Mouse (Mus musculus): ENCODE measurements around the gene Tas2r143.

DNA sequence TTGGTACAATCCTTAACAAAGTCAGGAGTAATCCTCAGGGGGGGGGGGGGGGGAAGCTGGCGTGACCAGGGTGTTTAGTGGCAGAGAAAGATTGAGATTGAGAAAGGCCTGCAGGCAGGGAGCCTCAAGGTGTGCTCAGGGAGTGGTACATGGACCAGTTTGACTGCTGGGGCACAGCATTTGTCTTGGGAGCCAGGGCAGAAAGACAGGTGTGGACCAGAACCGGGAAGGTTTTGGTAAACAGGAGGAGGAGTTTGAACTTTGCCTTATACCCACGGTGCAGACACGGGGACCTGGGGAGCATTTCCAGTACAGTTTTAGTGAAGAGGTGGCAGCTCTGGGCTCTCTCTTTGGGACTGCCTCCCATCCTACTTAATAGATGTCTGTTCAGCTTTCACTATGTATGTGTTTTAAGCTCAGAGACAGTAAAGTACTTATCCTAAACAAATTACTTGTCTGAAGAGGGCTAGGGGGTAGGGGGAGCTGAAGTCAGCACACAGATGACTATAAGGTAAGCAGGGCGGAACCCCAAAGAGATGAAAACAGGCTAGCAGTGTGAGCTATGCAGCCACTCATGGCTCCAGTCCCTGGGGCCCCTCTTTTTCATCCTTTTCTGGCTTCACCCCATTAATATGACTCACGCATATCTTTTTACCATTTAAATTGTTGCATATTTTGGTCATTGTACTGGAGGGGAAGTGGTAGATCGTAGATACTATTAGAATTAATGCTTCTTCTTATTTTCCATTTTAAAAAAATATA is 26.2 kb upstream of the Tas2r143 start:
- TF ChIP-seq CTCF (IDR thresholded peaks at IDR 0.05; ENCODE audit: low read depth) (no peak), EP300 (optimal IDR thresholded peaks at IDR 0.05) (no peak)
